Mouse (Mus musculus) heart, postnatal 10 days (tissue): ENCODE results near the gene Cabp7. TPM values are rescaled to one million over a fixed set of nuclear protein-coding genes. Genes with fewer than 3 reads are reported as not detected.

Experiments used
- DNase-seq, 2 experiments: peaks; one replicate each; pipeline ENCODE4 v3.0.0; 2021
- intact Hi-C: fragments of 180-260 bp; cut with DNase I; formaldehyde crosslinking; loops from one replicate; pipeline ENCODE4 v1.15.1; 2025
- total RNA-seq, 2 experiments: library from RNA; stranded (reverse); gene quantifications; 2 replicates each; pipeline ENCODE4 v1.2.3; 2021

The Cabp7 gene
- total RNA-seq, 2 experiments from 2014 or later: not detected

GRCm38 (mm10) chr11:4752836-4753235, 6.3 kb upstream of the Cabp7 start:
- intact Hi-C loops: no loop called here
- DNase-seq: no peak

GRCm38 (mm10) chr11:4750263-4750662, 3.7 kb upstream of the Cabp7 start:
- peak; percentile 79 to 86 for DNase-seq
- intact Hi-C loops: no loop called here

DNA sequence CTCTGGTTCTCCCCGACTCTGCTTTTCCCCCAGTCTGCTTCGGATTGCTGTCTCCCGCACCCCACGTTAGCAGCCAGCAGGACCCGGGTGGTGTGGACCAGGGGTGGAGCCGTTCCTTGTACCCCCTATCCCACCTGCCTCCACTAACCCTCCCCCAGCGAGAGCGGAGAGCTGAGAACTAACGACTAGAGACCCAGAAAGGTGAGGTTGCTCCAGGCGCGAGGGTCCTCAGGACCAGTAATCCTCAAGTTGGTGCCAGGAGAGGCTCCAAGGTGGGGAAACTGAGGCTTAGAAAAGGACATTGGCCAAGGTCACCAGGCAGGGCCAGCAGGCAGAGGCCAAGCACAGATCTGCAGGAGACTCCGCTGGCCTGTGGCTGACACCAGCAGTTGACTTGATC, 707 bp upstream of the Cabp7 start:
- intact Hi-C loops: no loop called here
- DNase-seq: no peak

DNA sequence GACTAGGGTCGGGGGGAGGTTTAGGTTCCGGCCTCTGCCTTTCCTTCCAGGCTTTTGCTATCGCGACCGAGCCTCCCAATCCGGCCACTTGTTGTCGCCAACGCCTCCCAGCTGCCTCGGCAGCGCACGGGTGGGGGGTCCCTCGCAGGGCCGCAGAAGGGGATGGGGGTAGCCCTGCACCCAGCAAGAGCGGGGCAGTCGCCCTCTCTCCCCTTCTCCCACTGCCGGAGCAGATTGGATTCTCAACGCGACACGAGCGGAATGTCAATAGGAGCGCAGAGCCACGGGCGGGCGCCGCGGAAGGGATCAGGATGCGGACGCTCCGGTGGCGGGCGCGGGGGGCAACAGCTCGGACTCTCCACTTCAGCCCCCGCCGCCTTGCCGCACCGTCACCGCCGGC, 609 bp downstream of the Cabp7 start:
- intact Hi-C loops: no loop called here

DNA sequence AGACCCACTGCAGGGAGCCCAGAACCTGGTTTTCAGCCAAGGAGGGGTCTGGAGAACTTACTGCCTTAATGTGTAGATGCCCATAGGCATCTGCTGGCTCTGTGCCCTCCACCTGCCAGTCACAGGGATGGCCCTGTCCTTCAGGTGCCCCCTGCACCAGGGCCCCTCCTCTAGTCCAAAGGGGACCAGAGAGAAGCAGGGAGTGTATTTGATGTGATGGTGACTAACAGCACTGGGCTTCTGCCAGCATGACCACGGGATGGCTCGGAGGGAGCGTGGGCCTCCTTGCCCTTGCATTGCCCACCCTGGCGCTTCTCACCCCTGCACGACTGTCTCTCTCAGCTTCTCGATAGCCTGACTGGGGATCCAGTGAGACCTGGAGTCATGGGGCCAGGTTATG, 1.9 kb downstream of the Cabp7 start:
- no peak for DNase-seq
- intact Hi-C loops: no loop called here

More for the DNA sequence above, 609 bp downstream of the Cabp7 start:
- DNase-seq: no peak

DNA sequence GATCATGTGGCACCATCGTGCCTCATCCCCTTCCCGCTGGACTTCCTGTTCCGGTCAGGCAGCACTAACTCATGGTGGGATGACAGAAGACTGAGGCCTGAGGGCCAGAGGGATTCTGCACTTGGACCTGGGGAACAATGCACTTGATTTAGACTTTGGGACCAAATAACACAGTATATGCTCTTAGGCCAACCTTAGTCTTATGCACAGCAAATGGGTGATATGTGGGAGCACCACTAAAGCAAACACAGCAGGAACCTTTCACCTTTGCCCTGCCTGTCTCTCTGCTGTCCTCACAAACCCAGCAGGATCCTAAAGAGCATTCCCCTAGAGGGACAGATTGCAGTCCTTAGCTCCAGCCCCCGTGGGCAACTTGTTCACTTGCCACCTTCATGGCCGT, 5.8 kb downstream of the Cabp7 start:
- intact Hi-C loops: no loop called here
- no peak for DNase-seq

DNA sequence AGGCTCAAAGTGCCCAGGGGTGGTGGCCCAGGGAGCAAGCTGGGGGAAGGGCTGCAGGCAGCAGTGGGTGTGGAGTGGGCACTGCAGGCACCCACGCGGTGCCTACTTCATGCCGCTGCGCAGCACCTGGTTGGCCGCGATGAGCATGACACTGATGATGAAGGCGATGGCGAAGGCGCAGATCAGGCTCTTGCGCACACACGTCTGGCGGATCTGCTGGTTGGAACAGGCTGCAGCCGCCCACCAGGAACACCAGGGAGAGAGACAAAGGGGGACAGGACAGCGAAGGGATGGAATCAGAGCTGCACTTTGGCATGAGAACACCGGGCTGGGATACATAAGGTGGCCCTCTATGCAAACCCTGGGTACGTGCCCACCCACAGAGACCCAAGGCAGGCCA, 7.9 kb downstream of the Cabp7 start:
- DNase-seq: no peak
- intact Hi-C loops: no loop called here

DNA sequence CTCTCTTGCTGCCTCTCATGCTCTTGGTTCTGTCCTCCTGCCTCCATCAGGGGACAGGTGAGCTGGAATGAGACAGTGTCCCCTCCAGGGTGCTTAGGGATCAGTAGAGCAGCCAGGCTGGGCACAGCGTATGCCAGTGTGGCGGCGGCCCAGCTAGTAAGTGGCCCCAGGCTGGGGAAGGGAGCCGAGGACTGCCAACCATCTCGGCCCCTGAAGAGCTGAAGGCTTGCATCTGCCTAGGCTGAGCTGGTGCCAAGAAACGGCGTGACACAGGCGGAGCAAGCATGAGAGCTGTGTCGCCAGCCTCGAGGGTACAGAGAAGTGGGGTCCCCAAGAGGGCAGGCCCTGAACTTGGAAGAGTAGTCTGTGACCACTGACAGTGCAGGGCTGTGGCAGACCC, 8.9 kb downstream of the Cabp7 start:
- intact Hi-C loops: no loop called here
- DNase-seq: no peak

- intact Hi-C loops: no loop called here
- DNase-seq: no peak
Measured at GRCm38 (mm10) chr11:4736355-4736754, 10.2 kb downstream of the Cabp7 start.

DNA sequence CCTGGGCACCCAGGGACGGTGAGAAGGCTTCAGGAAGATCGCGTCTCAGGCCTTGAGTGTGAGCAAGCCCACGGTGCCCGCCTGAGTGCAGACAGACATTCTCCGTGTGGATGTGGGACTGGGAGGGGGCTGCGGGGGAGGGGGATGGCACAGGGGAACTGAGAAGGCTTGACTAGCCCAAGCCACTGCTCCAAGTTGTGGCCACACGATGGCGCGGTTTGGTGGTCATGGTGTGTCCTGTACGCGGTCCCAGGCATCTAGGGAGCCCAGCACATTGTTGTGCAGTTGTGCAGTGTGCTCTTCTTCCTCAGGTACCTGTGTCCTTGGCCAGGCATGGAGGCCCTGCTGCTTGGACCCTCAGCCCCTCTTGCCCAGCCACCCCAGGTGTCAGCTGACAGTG, 12.4 kb downstream of the Cabp7 start:
- intact Hi-C loops: no loop called here
- DNase-seq: no peak

DNA sequence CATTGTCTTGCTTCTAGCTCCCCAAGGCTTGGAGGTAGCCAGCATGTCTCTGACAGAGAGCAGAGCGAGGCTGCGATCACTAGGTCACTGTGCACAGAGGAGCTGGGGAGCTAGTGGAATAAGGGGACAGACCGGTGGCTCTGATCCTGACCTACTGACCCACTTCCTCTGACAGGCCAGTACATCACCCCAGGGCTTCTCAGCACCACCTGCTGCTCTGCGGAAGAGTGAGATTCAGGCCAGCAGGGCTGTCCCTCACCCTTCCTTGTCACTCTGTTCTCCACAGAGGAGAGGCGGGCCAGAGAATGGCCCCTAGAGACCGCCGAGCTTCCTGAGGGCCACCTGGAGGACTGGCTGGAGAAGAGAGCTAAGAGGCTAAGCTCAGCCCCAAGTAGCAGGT, 14.8 kb downstream of the Cabp7 start:
- intact Hi-C loops: no loop called here
- DNase-seq: no peak

DNA sequence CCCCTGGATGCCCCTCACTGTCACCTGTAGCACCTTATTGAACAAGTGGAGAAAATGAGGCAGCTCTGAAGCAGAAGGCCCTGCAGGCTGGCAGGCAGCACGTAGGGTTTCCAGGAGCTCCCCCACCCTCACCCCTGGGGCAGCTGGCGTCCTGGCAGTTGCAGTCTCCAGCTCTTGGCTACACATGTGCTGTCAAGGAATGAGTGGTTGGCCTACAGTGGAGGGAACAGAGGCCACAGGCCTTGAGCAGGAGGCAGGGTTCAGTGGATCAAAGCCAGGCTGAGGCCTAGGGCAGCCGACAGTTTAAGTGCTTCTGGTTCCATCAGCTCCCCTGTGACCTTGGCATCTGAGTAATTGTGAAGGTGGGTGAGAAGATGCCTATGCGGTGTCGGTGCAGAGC, 15.7 kb downstream of the Cabp7 start:
- DNase-seq: no peak
- intact Hi-C loops: no loop called here

DNA sequence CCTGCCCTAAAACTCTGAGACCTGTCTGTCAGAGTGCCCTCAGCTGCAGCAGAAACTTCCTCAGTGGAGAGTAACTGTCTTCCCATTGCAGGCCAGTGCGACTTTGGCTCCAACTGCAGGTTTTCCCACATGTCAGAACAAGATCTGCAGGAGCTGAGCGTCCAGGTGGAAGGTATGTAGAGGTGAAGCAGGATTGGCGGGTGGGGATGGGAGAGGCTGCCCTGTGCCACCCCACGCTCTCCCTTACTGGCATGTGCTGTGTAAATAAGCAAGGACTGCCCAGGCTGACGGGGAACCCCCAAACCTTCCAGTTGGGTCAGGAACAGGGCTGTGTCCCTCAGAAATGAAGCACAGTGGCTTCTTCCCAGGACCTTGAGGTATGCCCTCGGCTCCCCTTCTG, 16.5 kb downstream of the Cabp7 start:
- no peak for DNase-seq
- intact Hi-C loops: no loop called here

DNA sequence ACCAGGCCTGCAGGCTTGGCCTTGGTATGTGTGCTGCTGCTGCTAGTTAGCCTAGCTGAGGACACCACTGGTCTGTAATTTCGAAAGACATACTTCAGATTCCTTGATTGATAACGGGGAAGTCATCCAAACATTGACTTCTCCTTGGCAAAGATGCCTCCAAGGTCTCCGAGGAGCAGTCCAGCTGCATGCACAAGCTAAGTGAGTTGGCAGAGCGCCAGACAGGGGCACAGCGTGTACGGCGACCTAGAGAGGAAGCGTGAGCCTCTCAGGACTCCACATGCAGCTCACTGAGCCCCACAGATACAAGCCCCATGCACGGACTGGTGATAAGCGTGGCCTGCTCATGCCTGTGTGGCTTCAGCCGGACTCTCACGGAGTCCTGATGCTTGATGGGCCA, 17.0 kb downstream of the Cabp7 start:
- intact Hi-C loops: no loop called here
- peak; percentile 17 to 26 for DNase-seq

DNA sequence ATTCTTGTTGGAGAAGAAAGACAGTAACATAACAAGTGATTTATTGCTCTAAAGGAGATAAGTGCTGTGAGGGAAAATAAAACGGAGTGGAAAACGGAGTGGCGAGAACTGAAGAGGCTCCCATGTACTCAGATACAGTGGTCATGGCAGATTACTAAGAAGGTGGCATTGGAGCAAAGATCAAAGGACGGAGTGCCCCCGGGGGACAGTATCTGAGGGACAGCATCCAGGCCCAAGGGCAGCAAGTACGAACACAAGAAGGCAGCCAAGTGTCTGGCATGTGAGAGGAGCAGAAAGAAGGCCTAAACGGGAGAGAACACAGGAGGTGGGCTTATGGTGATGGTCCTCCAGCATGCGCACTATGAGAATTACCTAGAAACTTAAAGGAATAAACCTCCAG, 24.9 kb downstream of the Cabp7 start:
- DNase-seq: no peak
- intact Hi-C loops: no loop called here

- intact Hi-C loops: no loop called here
- no peak for DNase-seq
Measured at GRCm38 (mm10) chr11:4720900-4721580, 25.5 kb downstream of the Cabp7 start.

GRCm38 (mm10) chr11:4720393-4720792, 26.2 kb downstream of the Cabp7 start:
- DNase-seq: no peak
- intact Hi-C loops: no loop called here

DNA sequence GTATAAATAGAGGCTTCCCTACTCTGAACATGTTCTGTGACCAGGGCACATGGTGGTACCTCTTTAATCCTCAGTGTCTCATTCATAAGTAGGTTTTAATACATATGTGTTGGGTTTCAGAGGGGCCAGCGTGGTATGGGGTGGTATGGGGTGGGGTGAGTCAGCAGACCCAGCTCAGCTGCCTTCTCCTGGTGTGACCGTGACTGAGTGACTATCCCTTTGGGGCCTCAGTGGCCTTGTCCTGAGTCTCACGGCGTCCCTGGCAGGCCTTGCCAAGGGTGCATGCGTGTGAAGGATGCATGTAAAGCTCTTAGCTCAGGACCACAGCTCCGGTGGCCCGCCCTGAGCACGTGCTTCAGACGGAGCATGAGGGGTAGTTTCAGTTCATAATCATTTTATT, 26.6 kb downstream of the Cabp7 start:
- no peak for DNase-seq
- intact Hi-C loops: no loop called here

GRCm38 (mm10) chr11:4718548-4718947, 28.0 kb downstream of the Cabp7 start:
- no peak for DNase-seq
- intact Hi-C loops: no loop called here

GRCm38 (mm10) chr11:4716530-4717236, 29.9 kb downstream of the Cabp7 start:
- DNase-seq: no peak
- intact Hi-C loops: no loop called here

GRCm38 (mm10) chr11:4715596-4715995, 31.0 kb downstream of the Cabp7 start:
- DNase-seq: no peak
- intact Hi-C loops: no loop called here

DNA sequence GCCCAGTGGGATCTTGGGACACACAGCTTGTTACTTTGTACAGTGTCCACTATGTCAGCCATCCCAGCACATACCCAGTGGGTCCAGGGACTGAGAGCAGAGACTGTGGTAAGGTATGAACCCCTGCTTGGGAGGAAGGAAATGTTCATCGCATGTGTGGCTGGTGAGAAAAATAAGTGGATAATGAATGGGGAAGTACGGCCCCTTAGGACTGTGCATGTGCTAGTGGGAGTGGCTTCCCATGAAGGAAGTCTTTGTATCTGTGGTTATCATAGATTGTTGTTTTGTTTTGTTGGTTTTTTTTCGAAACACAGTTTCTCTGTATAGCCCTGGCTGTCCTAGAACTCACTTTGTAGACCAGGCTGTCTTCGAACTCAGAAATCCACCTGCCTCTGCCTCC, 31.9 kb downstream of the Cabp7 start:
- no peak for DNase-seq
- intact Hi-C loops: no loop called here

DNA sequence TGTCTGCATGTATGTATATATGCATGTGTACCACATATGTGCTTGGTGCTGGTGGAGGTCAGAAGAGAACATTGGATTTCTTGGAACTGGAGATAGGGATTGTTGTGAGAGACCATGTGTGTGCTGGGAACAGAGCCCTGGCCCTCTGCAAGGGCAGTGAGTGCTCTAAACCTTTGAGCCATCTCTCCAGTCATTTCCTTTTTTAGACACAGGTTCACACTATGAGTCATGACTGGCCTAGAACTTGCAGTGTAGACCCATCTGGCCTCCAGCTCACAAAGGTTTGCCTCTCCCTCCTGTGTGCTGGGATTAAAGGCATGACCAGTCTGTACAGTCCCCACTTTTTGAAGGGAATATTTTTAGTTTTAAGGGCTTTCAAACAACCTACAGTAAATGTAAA, 33.8 kb downstream of the Cabp7 start:
- no peak for DNase-seq
- intact Hi-C loops: no loop called here
